Mouse (Mus musculus) kidney, adult 9 months (tissue): ENCODE measurements around the gene Gpr39.
"Not testable (repeated sequence)": the region's sequence is repeated elsewhere in the genome, so short reads cannot be mapped to it uniquely, and the experiment has no call there.

Experiments
- DNase-seq: peaks from one replicate; pipeline ENCODE4 v3.0.0; 2022

The Gpr39 gene

DNA sequence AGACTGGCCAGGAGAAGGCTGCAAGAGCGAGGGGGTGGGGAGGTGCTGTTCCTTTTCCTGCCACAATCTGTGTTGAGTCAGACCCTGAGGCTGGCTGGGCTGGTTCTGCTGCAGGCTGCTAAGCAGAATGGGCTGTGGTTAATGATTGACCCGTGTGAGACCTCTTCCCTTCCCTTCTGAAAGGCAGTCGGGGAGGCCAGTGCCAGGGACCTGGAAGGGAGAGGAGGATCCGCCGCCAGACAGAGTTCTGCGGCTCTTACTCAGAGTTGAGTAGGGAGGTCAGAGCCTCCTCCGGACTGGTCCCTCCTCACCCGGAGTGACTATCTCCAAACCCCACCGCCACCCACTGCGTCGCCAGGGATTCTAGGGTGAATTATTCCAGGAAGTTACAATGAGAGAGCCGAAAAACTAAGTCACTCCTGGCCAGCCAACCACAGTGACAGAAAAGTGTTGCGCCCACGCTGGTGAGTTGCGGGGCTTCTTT is at the start of gene Gpr39:
Gene Gpr39 (plus strand): TSS at position 206 of the 484 bp plus-strand sequence.
- peak; percentile 88 for DNase-seq

DNA sequence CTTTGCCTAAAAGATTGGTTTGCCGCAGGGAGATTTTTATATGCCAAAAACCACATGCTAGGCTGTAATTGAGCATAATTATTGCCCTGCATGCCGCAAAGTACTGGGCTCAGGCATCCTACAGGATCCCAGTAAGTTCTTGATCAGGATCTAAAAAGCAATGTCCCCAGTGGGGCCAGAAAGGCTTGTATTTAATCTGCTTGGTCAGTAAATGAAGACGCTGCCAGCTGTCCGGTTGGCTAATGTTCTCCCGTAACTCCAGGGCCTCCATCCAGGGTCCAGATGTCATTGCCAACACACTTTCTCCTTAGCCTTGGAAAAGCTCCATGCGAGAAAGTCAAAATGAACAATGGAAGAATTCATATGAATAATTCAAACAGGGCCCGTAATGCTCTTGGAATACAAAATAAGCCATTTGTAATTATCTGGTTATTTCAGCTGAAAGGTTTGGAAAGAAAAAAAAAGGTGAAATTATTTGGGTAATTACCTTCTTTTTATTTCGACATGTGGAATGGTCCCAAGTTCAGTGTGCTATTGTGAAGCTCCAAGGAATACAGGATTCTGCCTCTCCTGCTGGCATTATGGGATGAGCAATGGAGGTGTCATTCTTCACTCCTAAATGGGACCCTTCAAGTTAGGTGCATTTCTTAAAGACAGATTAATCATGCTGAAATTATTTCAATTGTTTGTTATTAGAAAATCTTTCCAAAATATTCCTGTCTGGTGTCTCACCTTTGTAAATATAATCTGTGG is 37.1 kb upstream of the Gpr39 start:
- no peak for DNase-seq

DNA sequence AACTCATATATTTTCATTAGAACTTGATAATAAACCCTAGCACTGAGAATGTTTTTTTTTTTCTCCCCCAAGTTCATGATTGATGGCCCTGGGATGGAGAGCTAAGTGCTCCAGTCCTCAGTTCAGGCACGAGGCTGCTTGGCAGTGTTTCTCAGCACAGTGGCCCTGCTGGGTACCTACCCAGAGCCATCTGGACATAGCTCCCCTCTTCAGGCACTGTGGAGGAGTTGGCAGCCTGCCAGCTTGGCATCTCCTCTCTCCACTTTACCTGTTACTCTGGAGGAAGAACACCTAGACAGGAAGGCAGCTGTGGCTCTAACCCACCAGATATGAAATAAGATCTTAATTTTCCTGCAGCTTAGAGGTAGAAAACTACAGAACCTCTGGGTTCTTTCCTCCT is 33.2 kb upstream of the Gpr39 start:
- no peak for DNase-seq

DNA sequence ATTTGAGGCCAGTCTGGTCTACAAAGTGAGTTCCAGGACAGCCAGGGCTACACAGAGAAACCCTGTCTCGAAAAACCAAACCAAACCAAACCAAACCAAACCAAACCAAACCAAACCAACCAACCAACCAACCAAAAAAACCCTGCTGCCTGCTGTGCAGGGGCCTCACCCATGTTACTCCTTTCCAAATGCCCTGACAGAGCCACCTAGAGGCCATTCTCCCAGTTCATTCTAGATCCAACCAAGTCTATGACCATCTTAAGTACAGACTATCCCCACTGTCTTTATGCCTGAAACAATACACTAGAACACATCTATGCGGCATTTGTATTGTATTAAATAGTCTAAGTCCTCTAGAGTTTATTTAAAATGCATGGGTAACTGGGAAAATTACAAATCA is 30.0 kb upstream of the Gpr39 start:
- DNase-seq = not testable (repeated sequence)

DNA sequence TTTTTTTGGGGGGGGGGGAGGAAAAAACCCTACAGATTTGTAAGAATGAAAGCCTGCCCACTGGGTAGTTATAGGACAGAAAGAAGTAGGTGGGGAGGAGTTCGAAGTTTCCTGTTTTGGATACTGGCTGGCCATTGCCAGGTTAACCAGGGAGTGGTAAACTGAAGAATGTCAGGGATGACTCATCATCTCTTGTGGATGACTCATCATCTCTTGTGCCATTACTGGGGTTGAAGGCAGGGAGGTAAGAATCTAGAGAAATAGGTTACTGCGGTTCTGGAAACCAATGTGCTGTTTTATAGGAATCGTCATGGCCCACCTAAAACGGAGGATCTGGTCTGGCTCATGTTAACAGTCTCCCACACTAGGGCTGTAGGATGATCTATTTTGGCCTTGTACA is 28.8 kb upstream of the Gpr39 start:
- DNase-seq = no peak

DNA sequence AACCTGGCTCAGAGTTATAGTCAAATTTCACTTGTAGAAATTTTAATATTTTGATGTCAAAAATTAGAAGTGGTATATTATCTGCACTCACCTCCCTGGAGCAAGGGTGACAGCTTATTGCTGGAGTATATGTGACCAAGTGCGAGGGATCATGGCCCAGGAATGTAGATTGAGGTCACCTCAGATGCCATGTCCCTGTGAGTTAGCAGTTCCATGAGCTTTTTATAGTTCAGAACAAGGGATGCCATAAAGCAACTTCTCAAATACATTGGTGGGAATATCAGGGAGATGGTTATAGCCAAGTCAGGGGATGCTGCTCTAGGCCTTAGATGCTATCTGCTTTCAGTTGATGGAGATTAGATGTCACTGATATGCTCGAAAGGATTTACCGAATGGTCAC is 27.7 kb upstream of the Gpr39 start:
- no peak for DNase-seq

DNA sequence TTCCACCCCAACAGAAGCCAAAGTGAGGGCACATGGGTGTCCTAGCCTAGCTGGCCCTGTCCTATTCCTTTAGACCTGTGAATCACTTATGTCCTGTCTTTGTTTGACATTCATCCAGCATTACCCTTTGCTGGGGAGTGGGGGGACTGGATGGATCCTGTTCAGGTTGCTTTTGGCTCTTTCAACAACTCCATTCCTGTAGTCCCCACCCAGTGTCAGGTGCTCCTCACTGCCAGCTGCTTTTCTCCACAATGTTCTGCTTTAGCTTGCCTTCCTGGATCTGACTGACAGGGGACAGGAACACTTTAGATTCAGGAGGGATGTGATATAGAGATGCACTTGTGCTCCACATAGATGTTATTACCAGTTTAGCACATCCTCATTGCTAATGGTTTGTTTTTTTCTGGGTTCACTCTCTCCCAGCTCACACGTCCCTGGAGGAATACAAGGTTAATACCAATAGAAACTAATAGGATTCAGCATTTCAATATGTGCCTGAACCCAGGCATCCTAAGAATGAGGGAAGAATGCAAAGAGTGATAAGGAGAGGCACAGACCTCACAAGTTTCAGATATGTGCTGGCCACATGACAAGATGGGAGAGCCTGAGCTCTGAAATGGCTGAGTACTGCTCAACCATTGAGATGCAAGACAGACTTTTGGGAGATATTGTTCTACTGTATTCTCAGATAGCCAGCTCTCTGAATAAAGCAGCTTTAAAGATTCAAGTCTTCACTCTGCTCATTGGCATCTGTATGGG is 23.8 kb upstream of the Gpr39 start:
- DNase-seq = no peak

DNA sequence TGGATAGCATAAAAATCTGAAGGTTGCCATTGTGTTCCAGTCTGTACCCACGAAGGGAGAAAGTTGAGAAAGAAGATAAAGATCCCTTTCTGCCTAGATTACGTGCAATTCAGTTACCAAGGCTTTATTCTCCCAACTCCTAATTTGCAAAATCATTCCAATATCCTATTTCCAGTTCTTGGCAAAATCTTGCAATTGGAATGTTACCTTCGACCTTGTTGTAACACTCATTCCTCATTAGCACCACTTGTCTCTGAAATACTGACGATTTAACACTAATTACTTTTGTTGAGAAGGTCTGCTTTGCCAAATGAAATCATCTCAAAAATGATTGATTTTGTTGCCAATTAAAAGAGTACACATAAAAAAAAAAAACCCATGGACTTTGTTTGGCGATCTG is 19.4 kb upstream of the Gpr39 start:
- no peak for DNase-seq

DNA sequence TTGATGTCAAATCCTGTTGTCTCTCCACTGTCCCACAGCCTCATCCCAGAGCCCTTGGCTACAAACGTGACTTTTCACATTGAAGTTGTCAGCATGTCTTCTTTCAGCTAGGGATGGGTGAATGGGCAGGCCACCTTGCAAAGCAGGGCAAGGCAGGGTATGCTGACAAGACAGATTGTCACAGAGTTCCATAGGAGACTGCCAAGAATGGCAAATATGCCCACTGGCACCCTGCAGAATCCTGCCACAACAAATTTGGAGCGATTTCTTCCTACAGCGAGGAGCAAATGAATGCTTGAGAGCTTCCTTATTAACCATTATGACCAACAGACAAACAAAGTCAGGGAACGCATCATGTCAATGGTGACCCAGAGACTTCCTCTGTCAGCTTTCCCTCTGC is 16.6 kb upstream of the Gpr39 start:
- DNase-seq = no peak

DNA sequence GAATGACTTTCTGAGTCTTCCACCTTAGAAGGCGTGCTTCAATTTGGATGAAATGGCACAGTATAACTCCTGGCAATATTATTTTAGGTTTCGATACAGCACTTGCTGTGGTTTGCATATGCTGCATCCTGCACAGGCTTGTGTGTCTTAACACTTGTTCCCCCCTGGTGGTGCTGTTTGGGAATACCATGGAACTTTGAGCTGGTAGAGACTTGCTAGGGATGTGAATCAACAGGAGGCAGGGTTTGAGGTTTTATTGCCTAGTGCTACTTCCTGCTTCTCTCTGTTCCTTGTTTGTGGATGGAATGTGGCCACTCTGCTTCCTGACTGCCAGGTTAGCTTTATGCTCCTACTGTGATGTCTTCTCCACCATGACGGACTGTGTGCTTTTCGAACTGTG is 15.9 kb upstream of the Gpr39 start:
- DNase-seq = no peak

DNA sequence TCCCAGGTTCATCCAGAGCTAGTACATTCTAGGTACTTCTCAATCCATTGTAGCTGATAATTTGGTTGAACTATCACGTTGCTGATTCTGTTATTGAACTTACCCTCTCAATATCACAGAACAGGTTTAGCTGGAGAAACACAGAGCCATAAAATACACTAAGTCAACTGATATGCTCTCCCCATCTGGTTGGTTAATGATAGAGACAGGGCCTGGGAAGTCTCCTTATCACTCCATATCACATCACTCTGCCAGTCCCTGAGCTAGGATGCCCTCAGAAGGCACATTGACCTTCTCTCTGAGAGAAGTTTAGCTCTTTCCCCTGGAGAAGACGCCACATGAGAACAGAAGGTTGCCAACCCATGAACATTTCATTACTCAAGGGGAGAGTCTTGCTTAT is 14.7 kb upstream of the Gpr39 start:
- no peak for DNase-seq

DNA sequence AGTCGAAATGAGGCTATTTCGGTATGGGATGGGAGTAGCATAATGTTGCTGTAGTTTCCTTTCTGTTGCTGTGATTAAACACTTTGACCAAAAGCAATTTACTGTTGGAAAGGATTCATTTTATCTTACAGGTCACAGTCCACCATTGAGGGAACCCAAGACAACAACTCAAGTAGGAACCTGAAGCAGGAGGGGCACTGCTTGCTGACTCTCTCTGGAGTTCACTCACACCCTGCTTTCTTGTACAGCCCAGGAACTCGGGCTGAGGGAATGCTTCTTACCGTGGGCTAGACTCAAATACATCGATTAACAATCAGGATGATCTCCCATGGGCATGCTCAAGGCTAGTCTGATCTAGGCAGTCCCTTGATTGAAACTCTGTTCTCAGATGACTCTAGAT is 14.1 kb upstream of the Gpr39 start:
- DNase-seq = no peak

DNA sequence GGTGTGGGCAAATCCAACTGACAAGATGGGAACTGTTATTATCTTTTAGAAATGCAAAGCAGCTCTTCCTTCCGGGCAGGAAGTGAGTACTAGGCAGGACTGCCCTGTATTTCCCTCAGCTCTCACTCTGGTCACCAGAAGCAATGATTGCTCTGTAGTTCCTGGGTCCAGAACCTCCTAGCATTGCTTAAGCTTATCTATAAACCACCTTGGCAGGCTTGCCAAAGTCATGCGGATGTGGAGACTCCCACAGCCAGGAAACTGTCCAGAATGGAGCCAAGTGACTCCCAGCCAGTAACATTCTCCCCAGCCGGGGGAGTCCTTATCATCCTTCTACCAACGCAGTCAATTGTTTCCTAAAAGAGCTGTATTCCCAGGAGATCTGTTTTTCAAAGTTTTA is 13.7 kb upstream of the Gpr39 start:
- peak; percentile 31 for DNase-seq

DNA sequence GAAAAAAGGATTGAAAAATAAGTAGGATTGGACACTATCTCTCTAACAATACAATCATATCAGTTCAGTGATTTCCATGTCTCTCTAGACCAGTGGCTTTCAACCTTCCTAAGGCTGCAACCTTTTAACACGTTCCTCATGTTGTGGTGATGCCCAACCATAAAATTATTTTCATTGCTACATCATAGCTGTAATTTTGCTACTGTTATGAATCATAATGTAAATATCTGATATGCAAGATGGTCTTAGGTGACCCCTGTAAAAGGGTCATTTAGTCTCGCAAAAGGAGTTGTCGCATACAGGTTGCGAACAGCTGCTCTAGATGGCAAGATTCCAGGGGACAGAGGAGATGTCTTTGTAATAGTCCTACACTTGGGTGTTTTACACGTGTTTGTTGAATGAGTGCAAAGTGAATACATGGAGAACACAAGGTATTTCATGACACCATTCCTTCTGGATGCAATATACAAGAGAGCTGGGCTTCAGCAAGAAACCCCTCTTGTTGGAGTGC is 11.6 kb upstream of the Gpr39 start:
- DNase-seq = no peak

DNA sequence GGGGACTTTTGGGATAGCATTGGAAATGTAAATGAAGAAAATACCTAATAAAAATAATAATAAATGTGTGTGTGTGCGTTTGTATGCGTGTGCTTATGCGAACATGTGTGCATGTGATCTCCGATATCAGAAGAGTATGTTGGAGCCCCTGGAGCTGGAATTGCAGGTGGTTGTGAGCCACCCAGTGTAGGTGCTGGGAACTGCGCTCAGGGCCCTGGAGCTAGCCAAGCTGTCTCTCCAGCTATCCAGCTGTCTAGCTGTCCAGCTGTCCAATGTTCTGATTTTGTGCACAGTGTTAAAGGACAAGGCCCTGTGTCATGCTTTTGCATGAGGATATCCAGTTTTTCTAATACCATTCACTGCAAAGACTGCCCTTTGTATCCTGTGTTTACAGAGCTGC is 7.8 kb upstream of the Gpr39 start:
- no peak for DNase-seq

DNA sequence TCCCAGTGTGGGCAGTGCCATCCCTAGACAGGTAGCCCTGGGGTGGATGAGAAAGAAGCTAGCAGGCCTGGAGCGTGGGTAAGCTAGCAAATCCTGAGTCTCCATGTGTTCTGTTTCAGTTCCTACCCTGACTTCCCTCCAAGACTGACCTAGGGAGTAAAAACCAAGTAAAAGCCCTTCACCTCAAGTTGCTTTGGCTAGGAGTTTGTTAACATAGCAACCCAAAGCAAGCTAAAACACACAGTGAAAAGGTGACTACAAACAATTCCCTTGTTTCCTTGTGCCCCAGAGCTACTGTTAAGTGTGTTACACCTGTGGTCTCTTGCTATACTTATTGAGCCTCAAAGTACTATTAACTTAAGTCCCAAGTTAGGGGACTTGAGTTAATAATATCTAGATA is 1.6 kb upstream of the Gpr39 start:
- DNase-seq = no peak

DNA sequence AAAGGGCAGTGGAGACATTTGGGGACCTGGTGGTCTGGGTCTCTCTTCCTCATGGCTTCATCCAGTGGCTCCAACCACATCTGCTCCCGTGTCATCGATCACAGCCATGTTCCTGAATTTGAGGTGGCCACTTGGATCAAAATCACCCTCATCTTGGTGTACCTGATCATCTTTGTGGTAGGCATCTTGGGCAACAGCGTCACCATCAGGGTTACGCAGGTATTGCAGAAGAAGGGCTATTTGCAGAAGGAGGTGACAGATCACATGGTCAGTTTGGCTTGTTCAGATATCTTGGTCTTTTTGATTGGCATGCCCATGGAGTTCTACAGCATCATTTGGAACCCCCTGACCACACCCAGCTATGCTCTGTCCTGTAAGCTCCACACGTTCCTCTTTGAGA is 491 bp downstream of the Gpr39 start:
- no peak for DNase-seq

DNA sequence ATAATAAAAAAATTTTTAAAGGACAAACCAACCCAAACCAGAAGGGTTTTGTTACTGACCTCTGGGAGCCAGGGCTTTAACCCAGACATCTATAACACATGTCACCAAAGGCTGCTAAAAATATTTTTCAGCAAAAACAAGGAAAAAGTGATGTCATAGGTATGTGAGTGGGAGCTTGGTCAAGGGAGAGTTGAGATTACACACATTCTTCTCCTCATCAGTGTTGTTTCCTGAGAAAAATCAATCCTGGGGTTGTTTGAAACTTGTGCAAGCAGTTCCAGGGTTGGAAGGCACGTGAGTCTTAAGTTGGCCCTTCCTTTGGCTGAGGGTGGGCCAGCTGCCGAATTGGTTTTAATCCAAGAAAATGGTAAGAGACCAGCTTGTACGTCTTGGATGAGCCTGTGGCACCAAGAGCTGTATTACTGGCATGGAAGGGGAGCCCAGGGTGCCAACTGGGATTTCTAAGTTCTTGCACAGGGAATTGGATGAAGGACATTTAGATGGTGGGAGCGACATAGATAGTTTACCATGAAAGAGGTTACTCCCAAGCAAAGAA is 2.8 kb downstream of the Gpr39 start:
- no peak for DNase-seq

DNA sequence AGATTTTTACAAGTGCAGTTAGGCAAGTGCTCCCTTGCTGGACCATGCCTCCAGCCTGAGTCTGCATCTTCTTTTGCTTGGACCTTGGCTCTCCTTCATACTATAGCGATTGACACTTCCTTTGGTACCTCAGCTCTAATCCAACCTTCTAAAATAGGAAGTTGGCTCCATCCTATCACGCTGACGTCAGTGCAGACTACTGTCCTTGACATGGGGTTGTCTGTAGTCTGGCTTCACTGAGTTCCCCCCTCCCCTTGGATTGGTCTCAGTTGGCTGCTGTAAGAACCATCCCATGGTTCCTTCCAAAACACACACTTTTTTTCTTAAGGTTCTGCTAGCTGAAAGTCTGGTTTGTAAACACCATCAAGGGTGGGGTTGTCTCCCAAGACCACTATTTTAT is 7.6 kb downstream of the Gpr39 start:
- DNase-seq = no peak

DNA sequence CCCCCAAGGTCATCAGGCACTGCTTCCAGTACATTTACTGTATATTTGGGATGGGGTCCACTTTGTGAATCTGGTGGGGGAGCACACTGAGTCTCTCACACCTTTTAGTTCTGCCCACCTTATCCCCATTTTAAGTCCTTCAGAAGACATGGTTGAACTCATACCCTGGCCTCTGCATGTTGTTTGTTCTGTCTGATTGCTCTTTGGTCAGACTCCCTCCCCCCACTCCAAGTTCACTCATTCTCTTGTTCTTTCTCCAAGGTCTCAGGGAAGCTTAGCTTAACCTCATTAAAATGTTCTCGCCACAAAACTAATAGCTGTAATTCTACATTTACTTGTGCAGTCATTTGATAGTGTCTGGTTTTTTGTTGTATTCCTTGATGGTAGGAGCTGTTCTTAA is 8.5 kb downstream of the Gpr39 start:
- no peak for DNase-seq

DNA sequence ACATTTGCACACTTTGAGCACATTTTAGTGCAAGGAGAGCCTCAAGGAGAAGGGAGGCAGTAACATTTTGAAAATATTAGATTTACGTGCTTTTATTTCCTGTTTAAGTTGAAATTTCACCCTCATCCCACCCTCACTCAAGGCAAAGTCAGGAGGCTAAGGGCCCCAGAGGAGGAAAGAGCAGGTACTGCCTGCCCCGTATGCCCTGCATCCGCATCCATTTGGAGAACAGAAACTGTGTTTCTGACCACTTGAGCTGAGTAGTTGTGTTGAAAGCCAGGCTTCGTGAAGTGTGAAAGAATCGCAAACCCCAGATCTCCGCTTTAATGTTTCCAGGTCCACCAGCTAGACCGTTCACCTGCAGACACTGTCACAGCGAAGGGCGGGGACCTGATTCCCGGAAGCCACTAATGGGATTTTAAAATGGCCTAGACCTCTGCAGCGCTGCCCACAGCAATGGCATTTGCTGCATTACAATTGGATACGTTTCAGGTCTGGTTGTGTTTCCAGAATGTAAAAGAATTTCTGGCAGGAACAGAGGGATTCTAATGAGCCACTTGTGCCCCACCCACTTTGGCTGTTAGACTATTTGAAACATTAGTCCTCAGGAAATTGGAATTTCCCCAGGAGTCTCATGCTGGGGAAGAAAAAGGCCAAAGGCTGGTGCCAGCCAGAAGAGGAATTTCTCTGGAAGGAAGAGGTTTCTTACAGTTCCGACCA is 11.1 kb downstream of the Gpr39 start:
- peak; percentile 38 for DNase-seq

DNA sequence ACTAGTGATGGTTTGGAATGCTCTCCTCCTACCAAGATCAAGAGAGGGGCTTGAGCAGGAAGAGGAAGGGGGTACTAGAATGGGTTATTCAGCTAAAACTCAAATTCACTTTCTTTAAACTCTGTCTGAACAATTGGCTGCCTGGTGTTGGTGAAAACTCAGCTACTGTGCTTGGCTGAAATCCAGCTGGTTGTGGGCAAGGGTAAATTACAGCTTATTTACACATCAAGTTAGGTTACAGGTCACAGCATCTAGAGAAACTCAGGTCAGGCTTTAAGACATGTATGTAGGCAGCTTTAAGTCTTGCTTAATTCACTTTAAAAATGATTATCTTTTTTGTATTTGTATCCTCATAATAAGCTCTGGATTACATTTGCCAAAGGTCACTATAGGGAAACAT is 16.7 kb downstream of the Gpr39 start:
- peak; percentile 14 for DNase-seq

DNA sequence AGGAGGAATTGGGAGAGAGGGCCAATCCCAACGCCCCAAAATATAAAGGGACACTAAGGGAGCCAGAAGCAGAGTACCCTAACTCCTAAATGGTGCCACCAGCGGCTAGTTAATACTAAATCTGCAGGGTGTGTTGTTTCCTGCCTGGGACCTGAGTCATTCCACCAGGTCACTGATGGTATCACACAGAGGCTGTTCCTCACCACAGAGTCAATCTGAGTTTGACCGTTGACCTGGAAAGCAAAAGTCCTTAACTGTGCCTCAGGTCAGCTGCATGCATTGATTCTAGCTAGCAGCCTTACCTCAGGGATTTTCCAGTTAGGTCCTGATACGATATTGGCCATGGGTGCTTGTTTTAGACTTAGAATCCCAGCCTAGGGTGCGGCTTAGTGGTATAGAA is 17.5 kb downstream of the Gpr39 start:
- peak; percentile 26 for DNase-seq
